Mouse (Mus musculus) heart, embryonic 12.5 days (tissue): ENCODE data around the gene Art5. TPM values are rescaled to one million over a fixed set of nuclear protein-coding genes. Genes with fewer than 3 reads are reported as not detected.
A peak's percentile ranks its signal among the peaks of the same experiment; 100 is the strongest.

Experiments
- ATAC-seq: fragments of 200-750 bp; cut with Nextera tagmentation; 2 replicates; pipeline ENCODE4 v1.8.0; 2017; ENCODE audit warnings: moderate TSS enrichment, moderate library complexity; ENCODE audit not compliant: insufficient number of reproducible peaks, low FRiP score
- H3K27ac ChIP-seq: fragments of 300-500 bp; sonication (generic); 2 replicates; pipeline ENCODE4 v1.5.1; 2016; ENCODE audit warnings: mild to moderate bottlenecking, moderate library complexity; ENCODE audit not compliant: poor library complexity, severe bottlenecking
- H3K27me3 ChIP-seq: fragments of 300-500 bp; sonication (generic); replicated peaks from 2 replicates; pipeline ENCODE4 v1.6.1; 2016; ENCODE audit warnings: mild to moderate bottlenecking, moderate library complexity
- H3K36me3 ChIP-seq: fragments of 300-500 bp; sonication (generic); 2 replicates; pipeline ENCODE4 v1.6.1; 2016; ENCODE audit warnings: mild to moderate bottlenecking, moderate library complexity
- H3K4me1 ChIP-seq: fragments of 300-500 bp; sonication (generic); replicated peaks from 2 replicates; pipeline ENCODE4 v1.6.1; 2016; ENCODE audit warnings: mild to moderate bottlenecking
- H3K4me2 ChIP-seq: fragments of 300-500 bp; sonication (generic); 2 replicates; pipeline ENCODE4 v1.6.1; 2016; ENCODE audit warnings: mild to moderate bottlenecking, moderate library complexity
- H3K4me3 ChIP-seq: fragments of 300-500 bp; sonication (generic); 2 replicates; pipeline ENCODE4 v1.5.1; 2016; ENCODE audit warnings: mild to moderate bottlenecking
- H3K9ac ChIP-seq: fragments of 300-500 bp; sonication (generic); 2 replicates; pipeline ENCODE4 v1.6.1; 2016; ENCODE audit warnings: mild to moderate bottlenecking, moderate library complexity
- H3K9me3 ChIP-seq: fragments of 300-500 bp; sonication (generic); replicated peaks from 2 replicates; pipeline ENCODE4 v1.6.1; 2016; ENCODE audit warnings: mild to moderate bottlenecking, moderate library complexity
- WGBS: fragments of 180-500 bp; shearing (Covaris S2); methylation state at CpG from one replicate; pipeline ENCODE4 v1.1.7; 2016; 5-methylcytosine and 5-hydroxymethylcytosine counted together
- polyA plus RNA-seq: library from polyadenylated mRNA; unstranded; fragments of >200 nt; fragmentation: Nextera tagmentation; extraction: Ambion mirVana; gene quantifications from 2 replicates; pipeline ENCODE4 v1.2.1, GENCODE M21; 2016

The Art5 gene
- polyA plus RNA-seq, 1 experiment from 2014 or later, result 1.4 TPM

DNA sequence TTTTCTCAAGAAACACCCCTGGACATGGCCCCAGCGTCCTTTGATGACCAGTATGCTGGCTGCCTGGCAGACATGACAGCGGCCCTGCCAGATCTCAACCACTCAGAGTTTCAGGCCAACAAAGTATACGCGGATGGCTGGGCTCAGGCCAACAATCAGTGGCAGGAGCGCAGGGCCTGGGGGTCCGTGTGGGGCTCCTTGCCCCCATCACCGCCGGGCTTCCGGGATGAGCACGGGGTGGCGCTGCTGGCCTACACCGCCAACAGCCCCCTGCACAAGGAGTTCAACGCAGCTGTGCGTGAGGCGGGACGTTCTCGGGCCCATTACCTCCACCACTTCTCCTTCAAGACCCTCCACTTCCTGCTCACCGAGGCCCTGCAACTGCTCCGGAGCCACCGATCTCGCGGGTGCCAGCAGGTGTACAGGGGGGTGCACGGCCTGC lies 2.6 kb downstream of the Art5 start:
- H3K4me3 ChIP-seq, result peak overlapping the region; percentile 45
- 7% methylated on average over 23 of the region's 23 CpGs for WGBS
- H3K36me3 ChIP-seq, result no peaks in the 10 kb centered on the region
- H3K27ac ChIP-seq, result no peak overlapping the region
- H3K9ac ChIP-seq, result peak overlapping the region; percentile 69
- H3K27me3 ChIP-seq, result no peaks in the 10 kb centered on the region
- no peaks in the 10 kb centered on the region for H3K9me3 ChIP-seq
- peaks cover 25% of the 10 kb centered on the region for H3K4me1 ChIP-seq
- peak; percentile 23; the same call in 1 of the 2 replicates for ATAC-seq
- peak overlapping the region; percentile 82 for H3K4me2 ChIP-seq

DNA sequence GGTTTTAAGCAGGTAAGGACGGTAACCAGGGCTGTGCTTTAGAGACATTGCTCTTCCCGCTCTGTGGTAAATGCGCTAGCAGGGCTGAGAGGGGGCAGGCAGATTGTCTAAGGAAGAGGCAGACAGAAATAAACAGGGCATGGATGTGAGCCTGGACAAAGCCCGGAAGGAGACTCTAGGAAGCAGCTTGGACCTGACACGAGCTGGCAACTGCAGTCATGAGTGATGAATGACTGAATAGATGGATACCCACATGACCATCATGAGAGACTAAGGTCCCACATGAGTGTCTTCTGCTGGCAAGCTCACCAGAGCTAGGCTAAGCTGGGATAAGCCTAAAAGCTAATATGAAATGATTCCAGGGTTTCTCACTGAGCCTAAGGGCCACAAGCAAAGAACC lies 5.2 kb downstream of the Art5 start:
- no peak for ATAC-seq
- H3K4me3 ChIP-seq, result no peak overlapping the region
- no peaks in the 10 kb centered on the region for H3K36me3 ChIP-seq
- 60% methylated on average over 5 of the region's 5 CpGs for WGBS
- no peak overlapping the region for H3K27ac ChIP-seq
- no peaks in the 10 kb centered on the region for H3K9me3 ChIP-seq
- no peak overlapping the region for H3K4me2 ChIP-seq
- no peak overlapping the region for H3K9ac ChIP-seq
- H3K4me1 ChIP-seq, result peaks cover 49% of the 10 kb centered on the region
- H3K27me3 ChIP-seq, result no peaks in the 10 kb centered on the region

DNA sequence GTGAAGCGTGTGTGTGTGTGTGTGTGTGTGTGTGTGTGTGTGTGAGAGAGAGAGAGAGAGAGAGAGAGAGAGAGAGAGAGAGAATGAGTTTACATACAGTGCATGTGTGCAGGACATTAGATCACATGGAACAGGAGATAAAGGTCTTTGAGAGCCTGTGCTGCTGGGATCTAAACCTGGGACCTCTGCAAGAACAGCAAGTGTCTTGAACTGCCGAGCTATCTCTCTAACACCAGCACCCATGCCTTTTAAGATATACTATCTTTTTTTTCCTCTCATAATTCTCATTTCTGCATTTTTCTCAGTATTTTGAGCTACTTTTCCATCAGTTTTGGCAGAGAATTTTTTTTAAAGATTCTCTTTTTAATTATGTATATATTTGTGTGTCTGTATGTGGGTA lies 5.7 kb downstream of the Art5 start:
- Histone ChIP-seq H3K9ac (no peak overlapping the region), H3K4me3 (no peak overlapping the region), H3K27ac (no peak overlapping the region), H3K4me2 (no peak overlapping the region), H3K9me3 (no peaks in the 10 kb centered on the region), H3K4me1 (peaks cover 49% of the 10 kb centered on the region), H3K36me3 (no peaks in the 10 kb centered on the region), H3K27me3 (no peaks in the 10 kb centered on the region)
- WGBS, result 50% methylated on average over 2 of the region's 2 CpGs
- no peak for ATAC-seq

DNA sequence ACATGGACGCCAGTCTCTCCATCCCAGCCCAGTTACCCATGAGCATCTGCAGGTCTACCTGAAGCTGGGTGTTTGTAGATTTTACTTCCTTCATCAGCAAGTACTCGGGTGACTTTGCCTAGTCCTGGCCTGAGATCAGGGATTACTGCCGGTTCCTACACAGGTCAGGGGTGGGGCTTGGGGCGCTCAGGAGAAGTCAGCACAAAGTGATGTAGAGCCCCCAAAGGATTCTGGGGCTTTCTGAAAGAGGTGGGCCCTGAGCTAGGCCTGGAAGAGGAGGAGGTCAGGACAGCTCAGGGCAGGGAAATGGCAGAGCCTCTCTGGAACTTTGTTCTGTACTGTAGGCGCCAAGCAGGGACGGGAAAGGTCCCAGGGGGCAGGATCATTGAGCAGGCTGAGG lies 6.6 kb downstream of the Art5 start:
- no peak overlapping the region for H3K27ac ChIP-seq

DNA sequence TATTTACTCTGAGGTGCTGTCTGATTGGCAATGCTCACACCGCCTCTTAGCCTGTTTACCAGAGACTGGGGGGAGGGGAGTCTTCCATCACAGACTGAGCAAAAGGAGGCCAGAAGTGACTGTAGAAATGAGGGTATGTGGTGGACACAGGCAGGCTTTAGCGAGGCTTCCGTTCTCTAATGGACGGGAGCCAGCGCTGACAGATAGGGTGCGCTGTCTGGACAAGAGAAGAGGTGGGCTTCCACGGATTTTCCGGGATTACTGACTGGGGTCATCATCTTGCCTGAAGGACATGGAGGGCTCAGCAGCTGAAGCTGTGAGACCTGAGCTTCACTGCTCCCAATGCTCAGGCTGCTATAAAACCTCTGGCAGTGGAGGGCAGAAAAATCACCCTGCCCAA lies 7.0 kb downstream of the Art5 start:
- no peaks in the 10 kb centered on the region for H3K36me3 ChIP-seq
- WGBS, result 38% methylated on average over 8 of the region's 8 CpGs
- peaks cover 48% of the 10 kb centered on the region for H3K4me1 ChIP-seq
- 0 out of 2 replicates have a peak, but pooled peaks cover 10% of the 10 kb centered on the region for H3K27me3 ChIP-seq
- no peak overlapping the region for H3K4me3 ChIP-seq
- no peak overlapping the region for H3K9ac ChIP-seq
- no peak overlapping the region for H3K27ac ChIP-seq
- H3K9me3 ChIP-seq, result no peaks in the 10 kb centered on the region
- ATAC-seq, result no peak
- no peak overlapping the region; the same call in 1 of the 2 replicates for H3K4me2 ChIP-seq

More for the DNA sequence above, 6.6 kb downstream of the Art5 start:
- Histone ChIP-seq H3K4me3 (no peak overlapping the region), H3K36me3 (no peaks in the 10 kb centered on the region), H3K4me1 (peaks cover 49% of the 10 kb centered on the region), H3K9me3 (no peaks in the 10 kb centered on the region), H3K4me2 (no peak overlapping the region), H3K27me3 (0 out of 2 replicates have a peak, but pooled peaks cover 6% of the 10 kb centered on the region), H3K9ac (no peak overlapping the region)
- 55% methylated on average over 6 of the region's 6 CpGs for WGBS
- no peak for ATAC-seq

DNA sequence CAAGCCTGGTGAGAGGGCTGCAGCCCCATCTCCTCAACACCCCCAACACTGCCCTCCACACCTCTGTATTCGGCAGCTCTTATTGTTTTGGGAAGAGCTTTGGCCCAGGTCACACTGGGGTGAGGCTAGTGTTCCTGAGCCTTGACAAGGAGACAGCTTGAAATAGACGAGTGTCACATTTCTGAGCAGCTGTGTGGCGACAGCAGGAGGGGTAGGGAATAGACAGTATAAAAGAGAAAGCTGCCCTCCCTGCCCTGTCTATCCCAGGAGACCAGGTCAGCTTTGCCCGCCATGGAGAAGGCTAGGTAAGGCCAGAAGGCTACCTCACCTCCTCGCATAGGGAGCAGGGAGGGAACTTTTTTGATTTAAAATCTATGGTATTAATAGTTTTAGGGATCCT lies 7.8 kb downstream of the Art5 start, which contains the start of gene Art1:
Gene Art1, plus strand, starts transcription at position 257 of the 400 bp plus-strand sequence.
- WGBS, result 45% methylated on average over 5 of the region's 5 CpGs
- H3K4me3 ChIP-seq, result peak within 1 kb of the TSS; percentile 42; the same call in 1 of the 2 replicates
- H3K9ac ChIP-seq, result no peak within 1 kb of the TSS

DNA sequence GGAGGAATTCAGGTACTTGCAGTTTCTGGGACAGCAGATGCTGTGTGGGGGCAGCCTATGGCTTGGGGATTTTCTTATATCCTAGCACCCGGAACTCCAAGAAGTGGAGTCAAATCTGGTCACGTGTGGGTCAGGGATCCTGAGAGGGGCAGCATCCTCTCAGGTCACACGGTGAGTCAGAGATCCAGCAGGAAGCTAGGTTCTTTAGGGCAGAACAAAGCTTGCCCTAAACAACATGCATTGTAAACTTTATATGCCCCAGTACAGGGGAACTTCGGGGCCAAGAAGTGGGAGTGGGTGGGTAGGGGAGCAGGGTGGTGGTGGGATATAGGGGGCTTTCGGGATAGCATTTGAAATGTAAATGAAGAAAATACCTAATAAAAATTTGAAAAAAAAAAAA lies 8.4 kb downstream of the Art5 start:
- no peaks in the 10 kb centered on the region for H3K9me3 ChIP-seq
- 60% methylated on average over 5 of the region's 5 CpGs for WGBS
- H3K4me2 ChIP-seq, result peak overlapping the region; percentile 84; the same call in 1 of the 2 replicates
- H3K9ac ChIP-seq, result no peak overlapping the region
- H3K36me3 ChIP-seq, result 0 out of 2 replicates have a peak, but pooled peaks cover 2% of the 10 kb centered on the region
- H3K4me3 ChIP-seq, result no peak overlapping the region
- H3K27me3 ChIP-seq, result 0 out of 2 replicates have a peak, but pooled peaks cover 11% of the 10 kb centered on the region
- H3K27ac ChIP-seq, result peak overlapping the region; percentile 28; the same call in 1 of the 2 replicates
- no peak for ATAC-seq
- H3K4me1 ChIP-seq, result peaks cover 38% of the 10 kb centered on the region

More for the DNA sequence above, 7.8 kb downstream of the Art5 start, which contains the start of gene Art1:
- peak within 1 kb of the TSS; percentile 84 for H3K4me2 ChIP-seq
- ATAC-seq, result no peak
- no peaks in the 10 kb centered on the region for H3K9me3 ChIP-seq
- H3K27me3 ChIP-seq, result 0 out of 2 replicates have a peak, but pooled peaks cover 11% of the 10 kb centered on the region
- no peaks in the 10 kb centered on the region for H3K36me3 ChIP-seq
- peak within 1 kb of the TSS; percentile 28; the same call in 1 of the 2 replicates for H3K27ac ChIP-seq
- H3K4me1 ChIP-seq, result peaks cover 41% of the 10 kb centered on the region

DNA sequence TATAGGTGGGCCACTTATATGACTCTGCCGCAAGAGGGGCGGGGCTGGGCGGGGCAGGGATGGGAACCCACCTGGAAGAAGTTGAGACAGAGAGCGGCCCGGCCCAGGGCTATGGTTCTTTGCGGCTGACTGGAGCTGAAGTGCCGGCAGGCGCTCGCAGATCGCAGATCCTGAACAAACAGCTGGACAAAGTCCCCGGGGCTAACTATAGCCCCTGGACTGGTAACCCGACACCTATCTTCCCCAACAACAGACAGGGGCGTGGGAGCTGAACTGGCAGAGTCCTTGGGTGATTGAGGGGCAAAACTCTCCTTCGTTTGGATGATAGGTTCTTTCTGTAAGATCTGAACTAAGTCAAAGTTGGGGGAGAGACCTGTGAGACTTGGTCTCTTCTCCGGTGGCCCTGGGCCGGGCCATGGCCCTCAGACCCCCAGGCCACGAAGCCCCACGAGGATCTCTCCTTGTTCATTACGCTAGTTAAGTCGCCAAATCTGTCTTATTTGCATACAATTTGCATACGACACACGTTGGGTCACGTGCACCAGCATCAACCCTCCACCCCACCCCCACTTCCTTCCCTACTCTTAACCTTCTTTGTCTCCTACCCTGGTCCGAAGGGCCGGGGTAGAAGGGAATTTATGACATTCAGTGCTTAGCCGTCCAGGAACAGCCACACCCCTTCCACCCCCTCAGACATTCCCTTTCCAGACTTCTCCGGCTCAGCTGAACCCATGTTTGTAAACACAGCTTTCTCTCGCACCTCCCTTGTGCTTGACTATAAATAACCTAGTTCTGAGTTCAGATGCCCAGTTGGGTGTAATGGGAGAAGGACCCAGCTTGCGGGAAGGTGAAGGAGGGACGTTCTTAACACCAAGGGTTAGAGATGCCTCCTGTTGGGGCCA lies 9.3 kb downstream of the Art5 start:
- peak overlapping the region; percentile 28; the same call in 1 of the 2 replicates for H3K27ac ChIP-seq
- H3K4me2 ChIP-seq, result peak overlapping the region; percentile 84
- no peaks in the 10 kb centered on the region for H3K9me3 ChIP-seq
- ATAC-seq, result peak; percentile 67
- H3K27me3 ChIP-seq, result 0 out of 2 replicates have a peak, but pooled peaks cover 11% of the 10 kb centered on the region
- peaks cover 38% of the 10 kb centered on the region for H3K4me1 ChIP-seq
- H3K9ac ChIP-seq, result peak overlapping the region; percentile 57; the same call in 1 of the 2 replicates
- peaks cover 6% of the 10 kb centered on the region; the same call in 1 of the 2 replicates for H3K36me3 ChIP-seq
- WGBS, result 5% methylated on average over 30 of the region's 30 CpGs
- peak overlapping the region; percentile 42 for H3K4me3 ChIP-seq

DNA sequence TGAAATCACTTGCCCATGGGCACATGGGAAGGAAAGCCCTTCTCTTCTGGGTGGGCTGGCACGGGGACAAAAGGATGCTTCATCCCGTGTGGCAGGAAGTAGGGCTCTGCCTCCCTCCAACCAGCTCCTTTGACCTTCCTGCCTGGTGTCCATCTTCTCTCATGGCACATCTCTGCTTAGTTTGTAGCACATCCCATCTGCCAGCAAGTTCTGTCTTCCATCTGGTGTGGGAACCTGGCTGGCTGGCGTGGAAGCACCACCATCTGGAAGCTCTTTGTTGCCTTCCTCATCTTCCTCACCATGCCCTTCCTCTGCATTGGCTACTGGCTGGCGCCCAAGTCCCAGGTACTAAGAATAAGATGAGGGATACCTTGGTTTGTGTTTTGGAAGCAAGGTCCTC lies 22.0 kb downstream of the Art5 start:
- Histone ChIP-seq H3K27me3 (no peaks in the 10 kb centered on the region), H3K4me2 (no peak overlapping the region), H3K4me1 (no peaks in the 10 kb centered on the region), H3K4me3 (no peak overlapping the region), H3K36me3 (peaks cover 67% of the 10 kb centered on the region), H3K27ac (no peak overlapping the region), H3K9ac (no peak overlapping the region), H3K9me3 (no peaks in the 10 kb centered on the region)
- 87% methylated on average over 4 of the region's 4 CpGs for WGBS
- no peak for ATAC-seq

DNA sequence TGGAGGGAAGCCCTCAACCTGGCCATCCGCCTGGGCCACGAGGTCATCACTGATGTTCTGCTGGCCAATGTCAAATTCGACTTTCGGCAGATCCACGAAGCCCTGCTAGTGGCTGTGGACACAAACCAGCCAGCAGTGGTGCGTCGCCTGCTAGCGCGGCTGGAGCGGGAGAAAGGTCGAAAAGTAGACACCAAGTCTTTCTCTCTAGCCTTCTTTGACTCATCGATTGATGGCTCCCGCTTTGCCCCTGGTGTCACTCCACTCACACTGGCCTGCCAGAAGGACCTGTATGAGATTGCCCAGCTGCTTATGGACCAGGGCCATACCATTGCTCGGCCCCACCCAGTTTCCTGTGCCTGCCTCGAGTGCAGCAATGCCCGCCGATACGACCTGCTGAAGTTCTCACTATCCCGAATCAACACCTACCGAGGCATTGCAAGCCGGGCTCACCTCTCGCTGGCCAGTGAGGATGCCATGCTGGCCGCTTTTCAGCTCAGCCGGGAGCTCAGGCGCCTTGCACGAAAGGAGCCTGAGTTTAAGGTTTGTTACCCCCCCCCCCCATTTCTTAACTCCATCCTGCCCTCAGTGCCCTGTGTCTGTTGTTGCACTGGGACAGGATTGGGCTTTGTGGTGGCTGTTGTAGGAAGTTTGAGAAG lies 25.1 kb downstream of the Art5 start:
- Histone ChIP-seq H3K9ac (no peak overlapping the region), H3K4me3 (no peak overlapping the region), H3K4me1 (no peaks in the 10 kb centered on the region), H3K9me3 (no peaks in the 10 kb centered on the region), H3K36me3 (peaks cover 82% of the 10 kb centered on the region), H3K4me2 (no peak overlapping the region), H3K27me3 (no peaks in the 10 kb centered on the region), H3K27ac (no peak overlapping the region)
- no peak for ATAC-seq
- 80% methylated on average over 26 of the region's 26 CpGs for WGBS

DNA sequence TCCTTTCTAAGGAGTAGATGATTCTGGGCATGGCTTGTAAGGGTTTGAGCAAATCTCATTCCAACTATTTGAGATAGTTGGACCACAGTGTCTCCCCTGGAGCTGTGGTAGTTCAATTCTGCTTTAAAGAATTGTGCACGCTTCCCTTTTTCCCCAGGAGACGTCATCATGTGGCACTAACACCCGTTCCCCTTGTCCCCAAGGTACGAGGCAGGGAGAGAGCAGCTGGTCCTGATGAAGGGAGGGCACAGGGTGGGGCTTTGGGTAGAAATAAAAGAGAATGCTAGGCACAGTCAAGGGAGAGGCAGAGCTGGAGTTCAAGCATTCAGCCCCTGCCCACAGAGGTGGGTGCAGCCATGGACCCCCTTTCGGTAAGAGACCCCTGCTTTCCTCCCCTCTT lies 26.5 kb downstream of the Art5 start, which contains the start of gene Trpc2:
Gene Trpc2, plus strand, starts transcription at position 301 of the 400 bp plus-strand sequence.
- no peak within 1 kb of the TSS for H3K4me3 ChIP-seq
- H3K36me3 ChIP-seq, result peaks cover 82% of the 10 kb centered on the region
- H3K27ac ChIP-seq, result no peak within 1 kb of the TSS
- no peak for ATAC-seq
- no peaks in the 10 kb centered on the region for H3K4me1 ChIP-seq
- H3K9me3 ChIP-seq, result no peaks in the 10 kb centered on the region
- 82% methylated on average over 5 of the region's 5 CpGs for WGBS
- H3K9ac ChIP-seq, result no peak within 1 kb of the TSS
- H3K4me2 ChIP-seq, result no peak within 1 kb of the TSS
- no peaks in the 10 kb centered on the region for H3K27me3 ChIP-seq
